Mouse (Mus musculus) heart, adult 2 months (tissue): ENCODE measurements around the gene Tln2.

ENCODE experiments used
- CTCF ChIP-seq: fragments of 200-600 bp; IDR thresholded peaks from 2 replicates; pipeline ENCODE4 v1.8.1; 2022; ENCODE audit warnings: antibody characterized with exemption, mild to moderate bottlenecking, moderate library complexity
- EP300 ChIP-seq: fragments of 200-500 bp; IDR thresholded peaks from 2 replicates; pipeline ENCODE4 v1.6.1; 2011; ENCODE audit warnings: low read depth, low read length, control low read depth; ENCODE audit not compliant: insufficient read depth
- POLR2A ChIP-seq: fragments of 200-500 bp; IDR thresholded peaks from 2 replicates; pipeline ENCODE4 v1.6.1; 2011; ENCODE audit warnings: mild to moderate bottlenecking, low read depth, low read length, control low read depth; ENCODE audit not compliant: insufficient read depth

DNA sequence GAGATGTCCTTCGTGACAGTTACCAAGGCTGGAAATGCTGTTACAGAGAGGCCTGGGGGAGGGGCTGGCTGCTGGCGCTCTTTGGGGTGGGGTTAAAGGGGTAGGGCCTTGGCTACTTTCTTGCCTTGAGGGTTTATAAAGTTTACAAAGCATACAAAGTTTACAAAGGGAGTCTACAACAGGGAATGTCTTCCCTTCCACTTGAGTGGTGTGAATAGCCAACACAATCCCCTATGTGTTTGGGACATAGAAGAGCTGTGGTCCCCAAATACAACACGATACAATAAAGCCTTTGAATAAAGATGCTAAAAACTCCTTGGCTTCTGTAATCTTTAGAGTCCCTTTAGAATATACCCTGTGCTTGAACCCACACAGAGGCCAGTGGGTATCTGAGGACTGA lies 389.5 kb downstream of the Tln2 start:
- TF ChIP-seq POLR2A (no peak), EP300 (no peak), CTCF (no peak)
